Mouse (Mus musculus): Measurements from ENCODE around the gene Zfp467. TPM values are rescaled to one million over a fixed set of nuclear protein-coding genes. Genes with fewer than 3 reads are reported as not detected.

The Zfp467 gene
- polyA plus RNA-seq, 1 experiment = 1.7 TPM

DNA sequence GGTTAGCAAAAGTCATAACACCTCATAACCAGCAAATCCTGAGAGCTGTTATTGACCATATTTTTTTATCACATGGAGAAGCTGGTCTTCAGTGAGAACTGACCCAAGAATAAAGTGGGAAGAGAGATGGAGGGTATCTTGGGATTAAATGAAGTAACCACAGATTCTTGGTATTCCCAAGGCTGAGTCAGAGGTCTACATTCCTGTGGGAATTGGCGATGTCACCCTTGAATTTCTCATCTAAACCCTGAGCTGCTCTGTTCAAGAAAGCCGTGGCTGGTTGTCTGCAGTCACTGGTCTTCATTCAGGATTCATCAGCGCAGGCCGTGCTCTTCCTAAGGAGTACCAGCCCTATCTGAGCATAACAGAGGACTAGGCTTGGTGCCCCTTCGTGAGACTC, 18.7 kb downstream of the Zfp467 start:
- TF ChIP-seq REST (IDR thresholded peaks at IDR 0.05; ENCODE audit: insufficient read depth, insufficient read length) (no peak), POLR2A (IDR thresholded peaks at IDR 0.05; ENCODE audit: insufficient read length, low read depth) (no peak), CEBPB (IDR thresholded peaks at IDR 0.05; ENCODE audit: insufficient read depth, poor library complexity, severe bottlenecking) (no peak), TCF12 (IDR thresholded peaks at IDR 0.05; ENCODE audit: insufficient read depth, poor library complexity, severe bottlenecking) (no peak), E2F4 (IDR thresholded peaks at IDR 0.05; ENCODE audit: insufficient read depth) (no peak), MYOG (IDR thresholded peaks at IDR 0.05; ENCODE audit: control insufficient read depth in 1 of 3, insufficient read depth in 1 of 3, insufficient read length in 2 of 3, low read depth in 2 of 3) (no peak)
- Histone ChIP-seq H3K4me2 (ENCODE audit: low read depth) (no peak overlapping the region), H3K79me2 (ENCODE audit: control insufficient read depth, insufficient read depth) (no peaks in the 10 kb centered on the region)

DNA sequence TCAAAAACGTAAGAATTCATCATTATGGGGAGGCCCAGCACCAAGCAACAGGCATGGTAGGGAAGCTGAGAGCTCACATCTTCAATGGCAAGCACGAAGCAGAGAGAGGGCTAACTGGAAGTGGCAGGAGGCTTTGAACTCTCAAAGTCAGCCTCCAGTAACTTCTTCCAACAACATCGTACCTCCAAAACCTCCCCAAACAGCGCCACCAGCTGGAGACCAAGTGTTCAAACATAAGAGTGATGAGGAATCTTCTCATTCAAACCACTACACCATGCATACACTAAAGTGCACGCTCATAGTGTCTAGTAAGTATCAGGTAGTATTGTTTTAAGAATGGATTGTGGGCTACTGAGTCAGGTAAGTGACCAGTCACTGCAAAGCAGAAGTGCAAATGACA, 21.6 kb downstream of the Zfp467 start:
- no peak for TF ChIP-seq POLR2A (IDR thresholded peaks at IDR 0.05; ENCODE audit: insufficient read length, low read depth)
- no peak for TF ChIP-seq TCF12 (IDR thresholded peaks at IDR 0.05; ENCODE audit: insufficient read depth, poor library complexity, severe bottlenecking)
- no peak for TF ChIP-seq USF1 (IDR thresholded peaks at IDR 0.05; ENCODE audit: low read depth)
- TF ChIP-seq MYOG (IDR thresholded peaks at IDR 0.05; ENCODE audit: control insufficient read depth in 1 of 3, insufficient read depth in 1 of 3, insufficient read length in 2 of 3, low read depth in 2 of 3) = no peak
- no peak for TF ChIP-seq MAX (IDR thresholded peaks at IDR 0.05; ENCODE audit: low read depth)
- no peak for TF ChIP-seq SRF (IDR thresholded peaks at IDR 0.05; ENCODE audit: control insufficient read depth, insufficient read length, low read depth)
- TF ChIP-seq E2F4 (IDR thresholded peaks at IDR 0.05; ENCODE audit: insufficient read depth) = no peak
- TF ChIP-seq MYOD1 (IDR thresholded peaks at IDR 0.05; ENCODE audit: control insufficient read depth in 1 of 3, insufficient read length in 2 of 3, low read depth in 2 of 3) = no peak
- TF ChIP-seq TCF3 (IDR thresholded peaks at IDR 0.05; ENCODE audit: insufficient read length, low read depth) = no peak
- no peak for TF ChIP-seq POLR2AphosphoS2 (IDR thresholded peaks at IDR 0.05; ENCODE audit: insufficient read length, low read depth)
- no peak for TF ChIP-seq REST (IDR thresholded peaks at IDR 0.05; ENCODE audit: insufficient read depth, insufficient read length)
- no peak for TF ChIP-seq CEBPB (IDR thresholded peaks at IDR 0.05; ENCODE audit: insufficient read depth, poor library complexity, severe bottlenecking)
- Histone ChIP-seq H3K79me2 (ENCODE audit: control insufficient read depth, insufficient read depth) (no peaks in the 10 kb centered on the region), H3K36me3 (ENCODE audit: control insufficient read depth, insufficient read depth) (no peaks in the 10 kb centered on the region), H3K27me3 (ENCODE audit: control insufficient read depth, insufficient read depth, insufficient read length) (no peaks in the 10 kb centered on the region), H3ac (ENCODE audit: control insufficient read depth, insufficient read length) (no peak overlapping the region), H3K4me3 (no peak overlapping the region), H3K4me2 (ENCODE audit: low read depth) (no peak overlapping the region)

More for the DNA sequence above, 18.7 kb downstream of the Zfp467 start:
- Histone ChIP-seq H3K4me3 (no peak overlapping the region), H3ac (ENCODE audit: control insufficient read depth, insufficient read length) (no peak overlapping the region), H3K27me3 (ENCODE audit: control insufficient read depth, insufficient read depth, insufficient read length) (no peaks in the 10 kb centered on the region), H3K36me3 (ENCODE audit: control insufficient read depth, insufficient read depth) (no peaks in the 10 kb centered on the region)

DNA sequence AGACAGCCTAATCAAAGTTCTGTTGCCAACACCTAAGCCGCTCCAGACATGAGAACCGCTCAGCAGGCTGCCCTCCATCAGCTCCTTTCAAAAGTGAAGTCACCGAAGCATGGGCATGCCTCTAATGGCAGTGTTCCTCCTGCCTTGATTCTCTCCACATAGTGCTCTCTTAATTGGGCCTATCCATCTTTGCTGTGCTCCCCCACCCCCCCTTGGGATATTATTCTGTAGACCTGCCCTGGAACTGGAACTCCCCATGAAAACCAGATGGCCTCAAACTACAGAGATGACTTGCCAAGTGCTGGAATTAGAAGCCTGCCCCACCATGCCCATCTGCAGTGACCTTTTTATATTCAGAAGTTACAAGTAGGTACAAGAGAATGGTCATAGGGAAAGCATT, 22.3 kb downstream of the Zfp467 start:
- Histone ChIP-seq H3K36me3 (ENCODE audit: control insufficient read depth, insufficient read depth) (no peaks in the 10 kb centered on the region), H3K4me2 (ENCODE audit: low read depth) (no peak overlapping the region), H3K27me3 (ENCODE audit: control insufficient read depth, insufficient read depth, insufficient read length) (no peaks in the 10 kb centered on the region), H3K79me2 (ENCODE audit: control insufficient read depth, insufficient read depth) (no peaks in the 10 kb centered on the region), H3K4me3 (no peak overlapping the region), H3ac (ENCODE audit: control insufficient read depth, insufficient read length) (no peak overlapping the region)
- no peak for TF ChIP-seq E2F4 (IDR thresholded peaks at IDR 0.05; ENCODE audit: insufficient read depth)
- no peak for TF ChIP-seq CEBPB (IDR thresholded peaks at IDR 0.05; ENCODE audit: insufficient read depth, poor library complexity, severe bottlenecking)
- no peak for TF ChIP-seq MAX (IDR thresholded peaks at IDR 0.05; ENCODE audit: low read depth)
- TF ChIP-seq MYOG (IDR thresholded peaks at IDR 0.05; ENCODE audit: control insufficient read depth in 1 of 3, insufficient read depth in 1 of 3, insufficient read length in 2 of 3, low read depth in 2 of 3) = no peak
- no peak for TF ChIP-seq TCF3 (IDR thresholded peaks at IDR 0.05; ENCODE audit: insufficient read length, low read depth)
- TF ChIP-seq SRF (IDR thresholded peaks at IDR 0.05; ENCODE audit: control insufficient read depth, insufficient read length, low read depth) = no peak
- TF ChIP-seq REST (IDR thresholded peaks at IDR 0.05; ENCODE audit: insufficient read depth, insufficient read length) = no peak

DNA sequence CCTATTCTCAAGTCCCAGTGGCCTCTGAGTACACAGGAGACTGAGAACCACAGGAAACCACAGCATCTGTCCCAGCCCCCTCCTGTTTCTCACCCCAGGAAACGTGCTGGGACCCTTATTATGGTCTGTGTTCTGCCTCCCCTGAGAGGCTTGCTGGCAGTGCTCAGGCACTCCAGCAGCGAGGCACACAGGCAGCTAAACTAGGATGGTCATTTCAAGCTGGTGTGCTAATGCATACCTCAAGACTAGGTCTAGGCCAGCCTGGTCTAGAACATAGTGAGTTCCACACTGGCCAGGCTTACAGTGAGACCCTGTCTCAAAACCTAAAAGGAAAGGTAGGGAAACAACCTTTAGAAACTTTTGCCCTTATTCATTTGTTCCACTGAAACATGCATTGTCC, 25.0 kb downstream of the Zfp467 start:
- H3K27me3 ChIP-seq (ENCODE audit: control insufficient read depth, insufficient read depth, insufficient read length) = no peaks in the 10 kb centered on the region
- H3K79me2 ChIP-seq (ENCODE audit: control insufficient read depth, insufficient read depth) = no peaks in the 10 kb centered on the region
- no peak overlapping the region for H3ac ChIP-seq (ENCODE audit: control insufficient read depth, insufficient read length)
- no peak overlapping the region for H3K4me3 ChIP-seq
- TF ChIP-seq USF1 (IDR thresholded peaks at IDR 0.05; ENCODE audit: low read depth) (no peak), E2F4 (IDR thresholded peaks at IDR 0.05; ENCODE audit: insufficient read depth) (no peak), SRF (IDR thresholded peaks at IDR 0.05; ENCODE audit: control insufficient read depth, insufficient read length, low read depth) (no peak), POLR2A (IDR thresholded peaks at IDR 0.05; ENCODE audit: insufficient read length, low read depth) (no peak)
- no peak overlapping the region for H3K4me2 ChIP-seq (ENCODE audit: low read depth)
- no peaks in the 10 kb centered on the region for H3K36me3 ChIP-seq (ENCODE audit: control insufficient read depth, insufficient read depth)

DNA sequence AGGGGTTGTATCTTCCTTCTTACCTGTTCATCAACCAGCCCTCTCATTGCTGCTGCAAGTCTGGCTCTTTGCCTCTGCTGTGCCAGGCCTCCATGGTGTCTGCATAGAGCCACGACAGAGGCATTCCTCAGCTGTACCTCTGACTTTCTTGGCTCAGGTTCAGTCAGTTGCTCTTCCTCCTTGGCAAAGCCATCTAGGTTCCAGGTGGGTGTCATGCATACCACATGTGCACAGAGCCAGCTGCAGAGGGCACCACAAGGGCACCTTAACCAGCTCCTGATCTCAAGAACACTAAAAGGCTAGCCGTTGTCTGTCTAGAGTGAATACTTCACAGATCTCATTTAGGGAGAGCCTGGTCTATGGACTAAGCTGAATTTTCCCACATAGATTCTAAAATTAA, 29.1 kb downstream of the Zfp467 start:
- no peaks in the 10 kb centered on the region for H3K79me2 ChIP-seq (ENCODE audit: control insufficient read depth, insufficient read depth)
- H3K27me3 ChIP-seq (ENCODE audit: control insufficient read depth, insufficient read depth, insufficient read length) = no peaks in the 10 kb centered on the region
- H3K4me2 ChIP-seq (ENCODE audit: low read depth) = no peak overlapping the region
- no peak overlapping the region for H3K4me3 ChIP-seq
- no peaks in the 10 kb centered on the region for H3K36me3 ChIP-seq (ENCODE audit: control insufficient read depth, insufficient read depth)
- H3ac ChIP-seq (ENCODE audit: control insufficient read depth, insufficient read length) = no peak overlapping the region
- TF ChIP-seq REST (IDR thresholded peaks at IDR 0.05; ENCODE audit: insufficient read depth, insufficient read length) = no peak
- no peak for TF ChIP-seq POLR2AphosphoS2 (IDR thresholded peaks at IDR 0.05; ENCODE audit: insufficient read length, low read depth)
- TF ChIP-seq E2F4 (IDR thresholded peaks at IDR 0.05; ENCODE audit: insufficient read depth) = no peak
- TF ChIP-seq POLR2A (IDR thresholded peaks at IDR 0.05; ENCODE audit: insufficient read length, low read depth) = no peak
- no peak for TF ChIP-seq USF1 (IDR thresholded peaks at IDR 0.05; ENCODE audit: low read depth)
- TF ChIP-seq MAX (IDR thresholded peaks at IDR 0.05; ENCODE audit: low read depth) = no peak
- no peak for TF ChIP-seq TCF12 (IDR thresholded peaks at IDR 0.05; ENCODE audit: insufficient read depth, poor library complexity, severe bottlenecking)
- TF ChIP-seq MYOG (IDR thresholded peaks at IDR 0.05; ENCODE audit: control insufficient read depth in 1 of 3, insufficient read depth in 1 of 3, insufficient read length in 2 of 3, low read depth in 2 of 3) = no peak
- no peak for TF ChIP-seq TCF3 (IDR thresholded peaks at IDR 0.05; ENCODE audit: insufficient read length, low read depth)
- TF ChIP-seq CEBPB (IDR thresholded peaks at IDR 0.05; ENCODE audit: insufficient read depth, poor library complexity, severe bottlenecking) = no peak
- TF ChIP-seq MYOD1 (IDR thresholded peaks at IDR 0.05; ENCODE audit: control insufficient read depth in 1 of 3, insufficient read length in 2 of 3, low read depth in 2 of 3) = no peak
- TF ChIP-seq SRF (IDR thresholded peaks at IDR 0.05; ENCODE audit: control insufficient read depth, insufficient read length, low read depth) = no peak

All from myocyte (in vitro differentiated cells).